Mouse (Mus musculus) thymus, postnatal 10 days (tissue): ENCODE results near the gene Rps28.

Experiments
- DNase-seq, 2 experiments: peaks; one replicate each; pipeline ENCODE4 v3.0.0; 2021; ENCODE audit warnings: low spot score in 2 of 2

Gene Rps28

DNA sequence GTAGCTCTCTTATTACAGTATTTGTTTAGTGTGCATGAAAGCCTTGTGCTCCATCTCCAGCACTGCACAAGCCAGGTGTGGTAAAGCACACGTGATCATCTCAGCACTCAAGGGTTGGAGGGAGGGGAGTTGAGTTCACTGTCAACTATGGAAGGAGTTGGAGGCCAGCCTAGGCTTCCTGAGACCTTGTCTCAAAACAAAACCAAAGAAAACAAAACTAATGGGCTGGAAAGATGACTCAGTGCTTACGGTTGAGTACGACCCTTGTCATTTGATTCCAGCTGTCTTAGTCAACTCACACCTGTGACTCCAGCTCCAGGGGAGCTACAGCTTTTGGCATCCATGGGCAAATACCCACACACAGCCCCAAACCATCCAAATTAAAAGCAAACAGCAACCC is 11.9 kb downstream of the Rps28 start:
- no peak for DNase-seq

DNA sequence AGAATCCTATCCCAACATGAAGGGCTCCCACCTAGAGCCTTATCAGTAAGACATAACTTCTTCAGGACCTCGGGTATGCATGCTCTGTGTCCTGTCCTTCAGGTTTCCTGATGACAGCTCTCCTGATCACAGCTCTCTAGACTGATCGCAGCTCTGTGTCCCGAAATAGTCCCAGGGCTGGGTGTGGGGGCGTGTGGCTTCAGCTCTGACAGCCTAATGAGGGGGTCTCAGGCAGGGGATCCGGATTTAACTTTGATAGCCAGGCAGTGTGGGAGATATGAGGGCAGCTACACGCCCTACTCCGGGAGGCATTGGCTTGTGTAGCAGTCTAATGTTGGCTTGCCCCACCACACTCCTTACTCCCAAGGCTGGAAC is 13.2 kb downstream of the Rps28 start:
- no peak for DNase-seq

DNA sequence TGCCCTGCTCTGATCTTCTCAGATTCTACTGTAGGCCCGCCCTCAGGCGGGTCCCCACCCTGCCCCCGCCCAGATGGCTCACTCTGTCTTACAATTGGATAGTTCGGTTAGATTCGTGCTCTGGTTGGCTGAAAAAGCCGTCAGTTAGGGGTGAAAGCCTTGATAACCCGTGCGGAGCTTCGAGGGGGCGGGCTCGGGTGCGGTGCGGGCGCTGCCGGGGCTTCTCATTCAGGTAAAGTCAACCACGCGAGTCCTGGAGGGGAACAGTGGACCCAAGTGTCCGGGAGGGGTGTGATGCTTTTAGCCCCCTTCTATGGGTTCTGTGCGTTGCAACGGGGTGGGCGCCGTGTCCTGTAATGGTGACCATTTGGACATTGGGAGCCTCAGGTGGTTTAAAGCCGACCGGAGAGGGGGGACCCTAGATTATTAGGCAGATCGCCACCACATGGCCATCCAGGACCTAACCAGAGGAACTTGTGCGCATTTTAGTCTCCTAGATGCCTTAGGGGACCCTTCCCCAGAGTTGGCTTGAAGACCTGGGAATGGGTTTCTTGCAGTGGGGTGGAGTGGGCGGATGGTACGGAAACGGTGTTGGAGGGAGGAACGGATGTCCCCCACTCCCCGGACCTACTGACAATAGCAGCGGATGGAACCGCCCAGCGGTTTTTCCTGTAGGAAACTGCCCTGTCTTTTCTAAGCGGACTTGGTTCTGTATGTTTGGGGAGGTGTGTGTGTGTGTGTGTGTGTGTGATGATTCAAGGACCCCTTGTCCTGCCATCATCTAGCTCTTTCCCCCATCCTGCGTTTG is 13.8 kb downstream of the Rps28 start, which contains the start of gene Kank3:
Gene Kank3 (plus strand): TSS at position 186 of the 808 bp plus-strand sequence.
- peak; percentile 86 for DNase-seq

DNA sequence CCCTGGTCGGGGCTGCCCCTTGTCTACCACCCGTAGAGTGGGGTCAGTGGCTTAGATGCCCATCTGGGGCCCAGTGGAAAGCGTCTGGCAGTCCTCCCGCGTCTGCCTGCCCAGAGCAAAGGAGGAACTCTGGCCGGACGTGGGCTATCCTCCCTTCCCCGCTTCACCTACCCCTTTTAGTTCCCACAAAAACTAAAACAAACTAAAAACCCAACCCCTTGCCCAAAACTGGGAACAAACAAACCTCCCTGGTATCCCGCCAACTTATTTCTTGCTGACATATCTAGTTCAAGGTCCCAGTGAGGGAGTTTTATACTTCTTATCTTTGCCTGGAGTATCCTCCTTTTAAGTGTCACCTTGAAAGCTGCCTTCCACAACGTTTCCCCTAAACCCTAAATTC is 16.2 kb downstream of the Rps28 start:
- DNase-seq = no peak

DNA sequence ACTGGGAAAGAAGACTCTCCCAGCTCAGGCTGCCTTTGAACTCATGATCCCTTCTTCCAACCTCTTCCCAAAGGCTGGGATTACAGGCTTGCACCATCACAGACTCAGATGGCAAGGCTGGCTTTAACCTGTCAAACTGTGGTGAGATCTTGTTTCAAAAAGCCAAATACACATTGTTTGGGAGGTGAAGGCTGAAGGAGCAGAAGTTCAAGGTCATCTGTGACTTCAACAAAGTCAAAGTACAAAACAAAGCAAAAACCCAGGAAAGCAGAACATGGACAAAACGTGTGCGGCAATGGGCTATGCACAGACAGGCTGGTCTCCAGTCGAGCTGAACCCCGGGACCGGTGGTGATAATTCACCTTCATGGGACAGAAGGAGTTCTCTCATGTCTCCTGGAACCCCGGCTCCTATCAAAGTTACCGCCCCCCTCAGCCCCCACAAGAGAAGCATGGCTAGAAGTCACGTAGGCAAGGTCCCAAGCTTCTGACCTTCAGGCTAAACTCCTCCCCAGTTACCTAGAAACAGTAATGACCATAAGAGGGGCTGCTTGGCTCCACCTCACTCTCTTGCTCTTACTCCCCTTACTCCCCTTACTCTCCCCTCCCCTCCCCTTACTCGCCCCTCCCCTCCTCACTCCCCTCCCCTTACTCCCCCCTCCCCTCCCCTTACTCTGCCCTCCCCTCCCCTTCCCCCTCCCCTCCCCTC is 17.0 kb downstream of the Rps28 start:
- no peak for DNase-seq

DNA sequence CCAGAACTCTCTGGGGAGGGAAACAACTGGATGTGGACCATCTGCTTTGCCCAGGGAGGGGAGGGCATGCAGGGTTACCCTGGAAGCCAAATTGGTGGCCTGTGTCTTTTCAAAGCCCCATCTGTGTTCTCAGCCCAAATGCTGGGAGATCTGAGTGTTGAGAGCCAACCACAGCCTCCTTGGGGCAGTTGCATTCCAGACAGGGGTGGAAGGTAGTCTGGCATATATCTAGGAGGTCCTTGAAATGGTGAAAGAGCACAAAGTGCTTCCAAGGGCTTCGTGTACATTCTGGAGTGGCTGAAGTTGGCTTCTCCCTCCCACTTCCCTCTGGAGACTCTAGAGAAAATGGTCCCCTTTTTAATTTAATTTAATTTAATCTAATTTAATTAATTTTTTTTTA is 19.6 kb downstream of the Rps28 start:
- no peak for DNase-seq

DNA sequence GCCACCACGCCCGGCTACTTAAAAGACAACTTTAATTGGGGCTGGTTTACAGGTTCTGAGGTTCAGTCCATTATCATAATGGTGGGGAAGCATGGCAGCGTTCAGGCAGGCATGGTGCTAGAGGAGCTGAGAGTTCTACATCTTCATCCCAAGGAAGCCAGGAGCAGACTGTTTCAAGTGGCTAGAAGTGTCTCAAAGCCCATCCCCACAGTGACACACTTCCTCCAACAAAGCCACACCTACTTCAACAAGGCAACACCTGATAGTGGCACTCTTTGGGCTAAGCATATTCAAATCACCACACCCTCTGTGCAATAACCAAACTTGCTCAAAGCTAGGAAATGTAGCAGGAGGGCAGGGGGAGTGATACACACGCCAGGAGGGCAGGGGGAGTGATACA is 20.2 kb downstream of the Rps28 start:
- DNase-seq = no peak

DNA sequence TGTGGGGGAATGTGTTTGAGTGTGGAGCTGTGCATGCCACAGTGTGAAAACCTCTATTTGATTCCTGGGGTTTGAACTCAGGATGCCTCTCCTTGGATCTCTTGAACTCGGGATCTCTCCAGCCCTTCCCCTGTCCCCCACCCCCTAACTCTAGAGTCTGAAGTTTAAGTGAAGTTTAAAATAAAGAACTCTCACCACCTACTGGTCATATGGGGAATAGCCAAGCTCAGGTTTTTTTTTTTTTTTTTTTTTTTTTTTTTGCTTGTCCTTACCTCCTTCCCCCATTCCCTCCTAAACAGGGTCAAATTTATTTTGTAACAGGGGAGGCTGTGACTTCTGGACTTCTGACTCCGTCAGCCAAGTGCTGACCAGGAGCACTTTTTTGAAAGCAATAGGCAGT is 22.1 kb downstream of the Rps28 start:
- DNase-seq = no peak

DNA sequence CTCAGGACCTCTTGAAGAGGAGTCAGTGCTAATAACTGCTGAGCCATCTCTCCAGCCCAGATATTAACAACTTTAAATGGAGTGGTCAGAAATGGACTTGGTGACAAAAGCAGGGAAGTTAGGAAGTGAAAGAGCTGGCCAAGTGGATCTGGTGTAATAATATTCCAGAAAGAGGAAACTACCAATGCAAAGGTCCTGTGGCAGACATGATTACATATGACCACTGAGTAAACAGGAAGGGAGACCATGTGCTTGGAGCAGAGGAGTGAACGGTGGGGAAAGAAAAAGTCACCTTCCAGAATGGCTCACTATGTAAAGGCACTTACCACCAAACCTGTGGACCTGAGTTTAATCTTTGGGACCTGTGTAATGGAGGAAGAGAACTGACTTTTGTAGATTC is 25.1 kb downstream of the Rps28 start:
- DNase-seq = no peak

DNA sequence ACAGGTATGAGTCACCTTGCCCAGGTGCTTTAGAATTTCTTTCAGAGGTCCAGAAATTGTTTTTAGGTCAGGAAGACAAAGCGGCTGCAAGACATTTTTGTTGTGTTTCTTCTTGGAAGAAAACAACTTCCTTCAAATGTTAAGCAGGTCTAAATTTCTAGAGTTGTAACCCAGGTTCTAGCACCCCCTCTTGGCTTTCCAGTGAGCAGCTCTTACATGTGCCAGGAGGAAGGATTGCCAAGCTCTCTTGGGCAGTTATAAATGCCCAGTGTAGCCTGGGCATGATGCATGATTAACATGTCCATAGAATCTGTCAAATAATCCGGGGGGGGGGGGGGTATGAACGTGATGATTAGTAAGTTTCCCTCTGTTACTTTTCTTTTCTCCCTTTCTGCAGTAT is 26.1 kb downstream of the Rps28 start:
- DNase-seq = no peak

DNA sequence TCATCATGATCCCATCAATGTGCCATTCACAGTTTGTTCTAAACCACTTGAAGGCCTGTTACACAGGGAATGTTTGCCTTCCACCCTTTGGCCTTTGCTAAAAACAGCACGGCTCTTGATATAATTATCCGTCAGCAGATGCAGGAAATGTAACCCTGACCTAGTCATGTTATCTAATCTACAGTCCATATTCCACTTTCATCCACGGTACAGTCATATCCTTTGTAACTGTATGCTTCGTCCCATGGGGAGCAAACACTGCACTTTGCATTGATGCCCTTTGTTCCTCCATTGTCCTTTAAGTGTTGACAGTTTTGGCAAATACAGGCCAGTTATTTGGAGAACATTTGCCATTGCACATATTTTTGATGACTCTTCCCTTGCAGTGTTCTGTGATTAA is 35.6 kb downstream of the Rps28 start:
- no peak for DNase-seq

DNA sequence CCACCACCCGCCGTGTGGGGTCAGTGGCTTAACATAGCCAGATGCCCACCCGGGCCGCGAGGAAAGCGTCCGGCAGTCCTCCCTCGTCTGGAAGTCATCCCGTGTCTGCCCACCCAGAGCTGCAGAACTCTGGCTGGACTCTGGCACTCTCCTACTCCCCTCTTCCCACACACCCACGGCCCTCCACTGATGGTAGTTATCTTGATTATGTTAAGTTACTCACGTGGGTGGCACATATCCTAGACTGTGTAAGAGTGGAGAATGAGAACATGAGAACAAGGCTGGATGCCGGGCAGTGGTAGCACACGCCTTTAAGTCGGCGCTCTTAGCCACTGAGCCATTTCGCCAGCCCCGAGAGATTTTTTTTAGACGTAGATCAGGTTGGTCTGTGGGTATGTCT is 38.0 kb downstream of the Rps28 start:
- DNase-seq = no peak

DNA sequence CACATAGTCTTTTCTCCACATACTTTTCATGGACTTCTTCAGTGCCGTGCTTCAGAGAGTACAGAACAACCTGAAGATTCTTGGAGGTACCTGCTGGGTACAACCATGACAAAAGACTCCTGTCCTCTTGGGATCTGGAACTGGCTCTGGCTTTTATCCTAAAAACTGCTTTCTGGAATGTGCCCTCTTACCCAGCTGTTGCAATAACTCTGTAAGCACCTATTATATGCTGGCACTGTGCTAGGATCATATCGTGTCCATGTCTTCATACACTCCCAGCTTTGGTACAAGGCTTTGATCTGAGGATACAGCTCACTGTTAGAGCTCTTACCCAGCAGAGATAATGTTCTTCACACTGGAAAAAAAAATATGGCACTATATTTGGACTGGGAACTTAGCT is 39.4 kb downstream of the Rps28 start:
- no peak for DNase-seq

DNA sequence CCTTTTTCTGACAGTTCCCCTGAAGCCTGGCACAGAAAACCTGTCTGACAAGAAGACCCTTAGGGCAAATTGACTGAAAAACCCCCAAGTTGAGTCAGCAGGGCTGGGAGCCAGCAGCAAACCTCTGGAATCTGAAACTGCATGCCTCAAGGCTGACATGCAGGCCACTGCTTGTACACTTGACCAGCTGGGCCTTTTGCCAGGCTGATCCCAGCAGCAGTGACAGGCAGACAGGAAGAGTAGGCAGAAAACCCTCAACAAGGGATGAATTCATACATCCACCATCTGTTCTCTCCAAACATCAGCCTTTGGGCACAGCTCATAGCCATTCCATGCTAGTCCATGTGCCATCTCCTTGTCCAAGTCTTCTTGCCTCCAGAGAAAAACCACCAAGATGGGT is 41.0 kb downstream of the Rps28 start:
- DNase-seq = no peak

DNA sequence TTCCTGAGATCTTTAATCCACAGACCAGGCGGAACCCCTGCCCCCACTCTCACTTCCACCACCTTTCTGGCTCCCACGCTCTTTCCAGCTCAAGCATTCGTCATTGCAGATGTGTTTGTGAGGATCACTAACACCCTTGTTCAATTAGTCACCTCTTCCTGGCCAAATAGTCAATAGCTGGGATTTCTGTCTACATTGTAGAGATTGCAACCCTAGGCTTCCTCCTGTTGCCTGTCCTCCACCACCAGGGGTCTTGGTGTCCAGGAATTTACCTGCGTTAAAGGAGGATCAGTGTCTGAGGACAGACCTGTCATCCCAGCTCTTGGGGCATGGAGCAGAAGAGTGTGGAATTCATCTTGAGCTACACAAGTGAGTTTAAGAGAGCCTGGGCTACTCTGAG is 42.3 kb downstream of the Rps28 start:
- no peak for DNase-seq

DNA sequence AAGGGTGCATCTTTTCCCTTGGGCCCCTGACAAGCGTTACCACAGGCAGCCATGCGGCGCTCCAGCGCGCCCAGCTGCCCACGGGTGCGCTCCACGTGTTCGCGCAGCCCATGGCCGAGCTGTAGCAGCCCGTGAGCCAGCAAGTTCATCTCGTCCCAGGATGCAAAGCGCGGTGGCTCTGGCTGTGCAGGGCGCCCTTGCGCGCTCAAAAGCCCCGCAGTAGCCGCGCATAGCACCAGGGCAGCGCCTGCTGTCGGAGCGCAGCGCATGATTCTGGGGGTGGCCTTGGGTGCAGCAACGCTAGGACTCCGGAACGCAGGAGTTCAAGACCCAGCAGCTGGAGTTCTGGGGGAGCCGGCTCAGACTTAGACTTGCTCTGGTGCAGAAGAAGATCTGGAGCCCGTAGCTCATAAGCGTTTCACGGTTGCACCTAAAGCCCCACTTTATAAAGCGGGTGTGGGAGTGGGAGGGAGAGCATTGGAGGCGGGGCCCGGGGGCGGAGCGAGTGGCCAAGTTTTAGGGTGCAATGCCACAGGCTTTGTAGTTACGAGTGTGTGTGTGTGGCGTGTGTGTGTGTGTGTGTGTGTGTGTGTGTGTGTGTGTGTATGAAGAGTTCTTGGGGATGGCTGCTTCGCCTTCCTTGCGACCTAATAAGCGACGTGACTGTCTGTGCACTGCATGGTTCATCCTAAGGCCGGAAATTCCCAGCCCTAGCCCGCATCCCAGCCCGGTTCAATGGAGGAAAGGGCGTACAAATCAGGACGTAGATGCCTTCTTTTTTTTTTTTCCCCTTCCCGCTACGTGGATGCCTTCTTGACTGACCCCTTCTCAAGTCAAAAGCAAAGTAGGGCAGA is 43.0 kb downstream of the Rps28 start, which contains the start of gene Angptl4:
Gene Angptl4 (minus strand): TSS at position 707 of the 854 bp plus-strand sequence.
- peak; percentile 66 to 69 for DNase-seq

DNA sequence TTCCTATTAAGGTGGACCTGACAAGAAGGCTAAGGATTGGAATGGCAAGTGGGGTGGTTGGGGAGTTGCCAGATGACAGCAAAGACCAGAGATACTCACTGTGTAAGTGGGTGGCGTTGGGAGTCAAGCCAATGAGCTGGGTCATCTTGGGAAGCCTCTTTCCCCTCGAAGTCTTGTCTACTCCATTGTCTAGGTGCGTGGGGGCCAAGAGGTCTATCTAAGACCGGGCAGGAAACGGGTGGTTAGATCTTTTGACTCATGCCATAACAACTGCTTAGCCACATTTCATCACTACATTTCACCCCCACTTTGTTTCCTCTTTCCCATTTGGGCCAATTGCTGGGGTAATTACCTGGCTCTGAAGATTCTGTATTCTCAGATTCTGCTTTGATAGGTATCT is 43.9 kb downstream of the Rps28 start:
- no peak for DNase-seq

DNA sequence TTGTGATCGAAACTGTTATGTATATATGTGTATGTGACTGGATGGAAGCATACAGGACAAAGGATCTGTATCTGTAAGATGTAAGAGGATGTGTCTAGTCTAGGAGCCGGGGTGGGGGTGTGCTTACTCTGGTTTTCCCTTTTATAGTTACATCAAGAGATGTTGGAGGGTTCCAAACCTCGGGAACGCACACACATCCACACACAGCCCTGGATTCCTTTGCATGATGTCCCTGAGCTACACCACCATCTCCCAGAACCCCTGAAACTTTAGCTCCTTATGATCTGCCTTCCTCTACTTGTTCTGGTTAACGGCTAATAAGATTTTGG is 44.4 kb downstream of the Rps28 start:
- no peak for DNase-seq

DNA sequence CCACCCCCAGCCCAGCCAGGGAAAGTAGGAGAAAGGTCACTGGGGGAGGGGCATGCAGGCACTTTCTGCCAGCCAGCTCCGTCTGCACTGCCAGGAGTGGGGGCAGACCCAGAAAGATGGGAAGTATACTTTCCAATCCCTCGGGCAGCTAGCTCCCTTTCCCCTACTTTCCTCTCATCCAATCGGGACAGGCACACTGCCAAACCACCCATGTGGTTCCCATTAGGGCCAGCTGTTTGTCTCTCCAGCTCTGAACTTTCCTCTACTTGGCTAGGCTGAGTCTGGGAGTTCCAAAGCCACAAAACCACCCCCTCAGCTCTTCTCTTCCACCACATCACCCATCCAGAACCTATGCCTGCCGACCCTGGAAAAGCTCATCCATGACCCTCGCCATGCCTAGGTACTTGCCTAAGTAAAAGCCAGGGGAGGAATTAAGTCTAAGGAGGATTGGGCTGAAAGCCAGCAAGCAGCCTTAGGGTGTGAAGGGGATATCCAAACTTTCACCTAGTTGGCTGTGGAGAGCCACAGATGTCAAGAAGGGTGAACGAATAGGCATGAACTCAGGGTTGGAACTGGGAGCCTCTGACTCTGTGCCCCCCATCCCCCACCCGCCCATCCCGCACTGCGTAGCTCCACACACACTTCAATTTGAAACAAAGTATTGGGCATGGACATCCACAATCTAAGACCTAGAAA is 44.9 kb downstream of the Rps28 start:
- DNase-seq = no peak

DNA sequence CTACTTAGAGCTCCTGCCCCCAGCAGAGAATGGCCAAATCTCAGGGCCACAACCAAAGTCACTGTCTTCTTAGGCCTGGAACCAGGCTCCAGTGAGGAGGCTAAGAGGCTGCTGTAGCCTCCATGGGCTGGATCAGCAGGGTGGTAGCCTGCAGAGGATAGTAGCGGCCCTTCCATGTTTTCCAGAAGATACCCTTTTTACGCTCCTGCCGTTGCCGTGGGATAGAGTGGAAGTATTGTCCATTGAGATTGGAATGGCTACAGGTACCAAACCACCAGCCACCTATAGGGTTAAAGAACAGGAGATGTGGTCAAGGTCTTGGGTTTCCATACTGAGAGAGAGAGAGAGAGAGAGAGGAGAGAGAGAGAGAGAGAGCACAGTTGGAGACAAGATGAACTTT is 49.1 kb downstream of the Rps28 start:
- no peak for DNase-seq

DNA sequence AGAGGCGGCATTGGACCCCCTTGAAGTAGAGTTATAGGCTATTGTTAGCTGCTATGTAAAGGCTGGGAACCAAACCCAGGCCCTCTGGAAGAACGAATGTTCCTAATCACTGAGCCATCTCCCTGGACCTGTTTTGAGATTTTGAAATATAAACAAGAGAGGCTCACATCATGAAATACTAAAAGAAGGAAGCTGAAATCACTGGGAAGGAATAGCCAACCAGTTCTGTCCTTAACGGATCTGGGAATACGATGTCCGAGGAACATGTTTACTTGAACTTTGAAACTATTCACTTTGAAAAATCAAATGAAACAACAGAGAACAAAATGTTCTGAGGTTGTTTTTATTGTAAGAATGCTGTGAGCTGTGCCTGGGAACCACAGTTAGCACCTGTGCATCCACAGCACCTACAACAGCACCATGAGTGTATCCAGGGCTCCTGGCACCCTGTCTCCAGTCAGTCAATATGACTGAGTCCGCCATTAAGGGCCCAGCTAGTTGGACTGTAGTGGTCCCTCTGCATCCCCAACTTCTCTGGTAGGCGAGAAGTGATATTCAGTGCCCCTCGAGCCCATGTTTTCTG is 49.7 kb downstream of the Rps28 start:
- DNase-seq = no peak
